Mouse (Mus musculus) intestine, embryonic 15.5 days (tissue): Measurements from ENCODE around the gene Bicd2. TPM values are rescaled to one million over a fixed set of nuclear protein-coding genes. Genes with fewer than 3 reads are reported as not detected.

Source experiments
- ATAC-seq: fragments of 200-750 bp; cut with Nextera tagmentation; 2 replicates; pipeline ENCODE4 v1.8.0; 2017; ENCODE audit warnings: moderate TSS enrichment, moderate library complexity
- H3K27ac ChIP-seq: fragments of 300-500 bp; sonication (generic); 2 replicates; pipeline ENCODE4 v1.5.1; 2015; ENCODE audit warnings: mild to moderate bottlenecking, inconsistent platforms
- H3K27me3 ChIP-seq: fragments of 300-500 bp; sonication (generic); replicated peaks from 2 replicates; pipeline ENCODE4 v1.6.1; 2015; ENCODE audit warnings: inconsistent platforms
- H3K36me3 ChIP-seq: fragments of 300-500 bp; sonication (generic); 2 replicates; pipeline ENCODE4 v1.6.1; 2015; ENCODE audit warnings: inconsistent platforms
- H3K4me1 ChIP-seq: fragments of 300-500 bp; sonication (generic); replicated peaks from 2 replicates; pipeline ENCODE4 v1.6.1; 2015; ENCODE audit warnings: inconsistent platforms
- H3K4me2 ChIP-seq: fragments of 300-500 bp; sonication (generic); replicated peaks from 2 replicates; pipeline ENCODE4 v1.6.1; 2015; ENCODE audit warnings: mild to moderate bottlenecking, inconsistent platforms
- H3K4me3 ChIP-seq: fragments of 300-500 bp; sonication (generic); replicated peaks from 2 replicates; pipeline ENCODE4 v1.5.1; 2015; ENCODE audit warnings: inconsistent platforms
- H3K9ac ChIP-seq: fragments of 300-500 bp; sonication (generic); 2 replicates; pipeline ENCODE4 v1.6.1; 2015; ENCODE audit warnings: inconsistent platforms
- H3K9me3 ChIP-seq: fragments of 300-500 bp; sonication (generic); 2 replicates; pipeline ENCODE4 v1.6.1; 2016; ENCODE audit warnings: inconsistent platforms
- WGBS: fragments of 180-500 bp; shearing (Covaris S2); methylation state at CpG from one replicate; pipeline ENCODE4 v1.1.7; 2015; 5-methylcytosine and 5-hydroxymethylcytosine counted together
- polyA plus RNA-seq: library from polyadenylated mRNA; unstranded; fragments of >200 nt; fragmentation: Nextera tagmentation; extraction: Ambion mirVana; gene quantifications from 2 replicates; pipeline ENCODE4 v1.2.1, GENCODE M21; 2015

Gene Bicd2
- polyA plus RNA-seq = 19.1 and 19.5 TPM in 2 replicates

DNA sequence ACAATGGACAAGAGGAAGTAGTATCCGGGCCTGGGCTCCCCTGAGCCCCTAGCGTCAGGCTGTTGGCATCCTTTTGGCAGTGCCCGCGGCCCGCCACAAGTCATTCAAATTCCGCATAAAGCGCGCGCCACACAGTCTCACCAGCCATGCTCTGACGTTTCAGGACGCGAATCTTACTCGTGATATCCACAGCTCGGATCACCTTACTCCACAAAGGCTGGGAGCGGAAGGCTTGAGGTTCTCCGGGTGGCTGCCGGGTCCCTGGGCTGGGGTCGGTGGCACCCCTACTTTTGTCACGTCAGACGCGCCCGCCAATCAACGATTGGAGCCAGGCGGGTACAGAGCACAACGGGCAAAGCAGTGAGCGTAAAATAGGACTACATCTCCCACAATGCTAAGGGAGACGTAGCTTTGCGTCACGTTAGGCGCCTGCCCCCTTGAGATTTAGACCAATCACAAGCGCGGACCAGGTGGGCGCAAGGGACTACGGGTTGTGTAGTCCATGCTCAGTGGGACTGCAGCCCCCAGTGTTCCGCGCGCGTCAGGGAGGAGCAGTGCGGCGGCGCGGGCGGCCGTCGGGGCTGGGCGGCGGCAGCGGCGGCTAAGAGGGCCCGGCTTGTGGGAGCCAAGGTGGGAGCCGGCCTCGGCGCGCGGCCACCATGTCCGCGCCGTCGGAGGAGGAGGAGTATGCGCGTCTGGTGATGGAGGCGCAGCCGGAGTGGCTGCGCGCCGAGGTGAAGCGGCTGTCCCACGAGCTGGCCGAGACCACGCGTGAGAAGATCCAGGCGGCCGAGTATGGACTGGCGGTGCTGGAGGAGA, at the start of gene Bicd2:
Bicd2 (plus strand) TSS at position 574 of the 819 bp plus-strand sequence.
- Histone ChIP-seq H3K36me3 (no peaks in the 10 kb centered on the region), H3K9ac (peak within 1 kb of the TSS; percentile 72), H3K4me3 (peak within 1 kb of the TSS; percentile 63), H3K27me3 (no peaks in the 10 kb centered on the region), H3K9me3 (no peaks in the 10 kb centered on the region), H3K4me2 (peak within 1 kb of the TSS; percentile 81), H3K27ac (peak within 1 kb of the TSS; percentile 56), H3K4me1 (peaks cover 37% of the 10 kb centered on the region)
- under 1% methylated on average over 74 of the region's 74 CpGs for WGBS
- peak; percentile 99 for ATAC-seq

GRCm38 (mm10) chr13:49291949-49292348, 49.4 kb upstream of the Bicd2 start:
- H3K9me3 ChIP-seq = no peaks in the 10 kb centered on the region
- H3K9ac ChIP-seq = no peak overlapping the region
- no peak overlapping the region for H3K4me3 ChIP-seq
- H3K27me3 ChIP-seq = no peaks in the 10 kb centered on the region
- 87% methylated on average over 6 of the region's 6 CpGs for WGBS
- no peaks in the 10 kb centered on the region for H3K36me3 ChIP-seq
- H3K27ac ChIP-seq = no peak overlapping the region
- 0 out of 2 replicates have a peak, but pooled peaks cover 3% of the 10 kb centered on the region for H3K4me1 ChIP-seq
- H3K4me2 ChIP-seq = no peak overlapping the region
- ATAC-seq = no peak

GRCm38 (mm10) chr13:49294108-49294507, 47.3 kb upstream of the Bicd2 start:
- Histone ChIP-seq H3K27me3 (no peaks in the 10 kb centered on the region), H3K4me1 (peaks cover 12% of the 10 kb centered on the region; the same call in 1 of the 2 replicates), H3K36me3 (no peaks in the 10 kb centered on the region), H3K9me3 (no peaks in the 10 kb centered on the region), H3K27ac (no peak overlapping the region), H3K9ac (no peak overlapping the region), H3K4me3 (no peak overlapping the region), H3K4me2 (no peak overlapping the region)
- no peak for ATAC-seq
- whole genome bisulfite sequencing = 72% methylated on average over 9 of the region's 9 CpGs

DNA sequence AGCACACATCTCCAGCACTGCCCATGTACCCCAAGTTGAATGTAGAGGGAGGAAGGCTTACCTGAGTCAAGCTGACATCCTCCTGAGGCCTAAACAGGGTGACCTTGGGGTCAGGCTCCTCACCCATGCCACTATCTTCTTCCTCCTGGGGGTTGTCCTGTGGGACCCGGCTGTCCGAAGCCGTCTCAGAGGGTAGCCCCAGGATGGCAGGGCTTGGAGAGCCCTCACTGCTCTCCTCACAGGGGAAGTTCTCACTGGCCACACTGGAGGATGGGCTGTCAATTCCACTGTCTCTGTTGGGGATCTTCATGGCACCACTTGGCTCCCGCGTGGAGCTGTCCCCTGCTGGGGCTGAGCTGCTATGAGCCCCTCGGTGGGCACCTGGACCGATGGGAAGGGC, 45.1 kb upstream of the Bicd2 start:
- Histone ChIP-seq H3K4me1 (peaks cover 16% of the 10 kb centered on the region; the same call in 1 of the 2 replicates), H3K36me3 (no peaks in the 10 kb centered on the region), H3K4me3 (no peak overlapping the region), H3K27ac (no peak overlapping the region), H3K9me3 (no peaks in the 10 kb centered on the region), H3K4me2 (no peak overlapping the region), H3K27me3 (no peaks in the 10 kb centered on the region), H3K9ac (no peak overlapping the region)
- 83% methylated on average over 7 of the region's 7 CpGs for WGBS
- no peak for ATAC-seq

DNA sequence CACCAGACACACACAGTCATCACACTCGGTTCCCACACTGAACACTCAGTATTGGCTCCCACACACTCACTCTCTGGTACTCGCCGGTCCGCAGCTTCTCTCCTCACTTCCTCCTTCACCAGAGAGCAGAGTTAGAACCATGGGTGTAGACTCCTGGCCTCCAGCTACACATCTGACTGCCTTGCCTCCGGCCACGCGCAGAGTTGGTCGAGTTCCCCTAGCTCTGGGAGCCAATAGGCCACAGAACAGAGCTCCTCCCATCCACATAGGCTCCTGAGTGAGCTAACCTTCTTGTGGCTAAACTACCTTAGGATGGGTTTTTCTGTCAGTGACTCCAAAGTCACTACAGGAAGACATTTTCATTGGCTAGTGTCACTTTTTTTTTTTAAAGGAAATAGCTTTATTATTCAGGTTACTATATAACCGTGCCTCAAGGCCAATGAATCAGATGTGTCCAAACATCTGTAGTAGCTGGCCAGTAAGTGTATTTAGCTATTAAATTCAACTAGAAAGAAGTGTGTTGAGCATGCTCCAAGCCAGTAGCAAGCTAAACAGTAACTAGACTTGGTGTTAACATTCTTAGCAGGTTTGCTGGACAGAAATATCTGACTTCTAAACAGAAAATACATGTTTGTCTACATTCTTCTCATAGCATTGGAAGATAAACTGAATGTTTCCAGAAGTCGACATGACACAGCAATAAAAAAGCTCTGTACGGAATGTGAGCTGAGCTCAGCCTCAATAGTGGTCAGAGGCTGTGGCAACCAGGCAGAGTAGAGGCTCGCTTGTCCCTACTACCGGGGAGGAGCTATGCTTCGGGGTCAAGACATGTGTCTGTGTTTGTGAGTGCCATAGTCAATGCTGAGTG, 42.6 kb upstream of the Bicd2 start:
- Histone ChIP-seq H3K27me3 (no peaks in the 10 kb centered on the region), H3K9me3 (no peaks in the 10 kb centered on the region), H3K9ac (no peak overlapping the region), H3K4me2 (peak overlapping the region; percentile 33), H3K4me1 (peaks cover 16% of the 10 kb centered on the region; the same call in 1 of the 2 replicates), H3K27ac (peak overlapping the region; percentile 51), H3K36me3 (no peaks in the 10 kb centered on the region), H3K4me3 (no peak overlapping the region)
- WGBS = 52% methylated on average over 14 of the region's 14 CpGs
- peak; percentile 83 for ATAC-seq

GRCm38 (mm10) chr13:49300771-49301170, 40.6 kb upstream of the Bicd2 start:
- Histone ChIP-seq H3K9me3 (no peaks in the 10 kb centered on the region), H3K4me3 (no peak overlapping the region), H3K4me1 (peaks cover 16% of the 10 kb centered on the region; the same call in 1 of the 2 replicates), H3K27me3 (no peaks in the 10 kb centered on the region), H3K36me3 (no peaks in the 10 kb centered on the region), H3K4me2 (no peak overlapping the region), H3K27ac (no peak overlapping the region), H3K9ac (no peak overlapping the region)
- ATAC-seq = no peak
- 90% methylated on average over 1 of the region's 1 CpGs for WGBS

DNA sequence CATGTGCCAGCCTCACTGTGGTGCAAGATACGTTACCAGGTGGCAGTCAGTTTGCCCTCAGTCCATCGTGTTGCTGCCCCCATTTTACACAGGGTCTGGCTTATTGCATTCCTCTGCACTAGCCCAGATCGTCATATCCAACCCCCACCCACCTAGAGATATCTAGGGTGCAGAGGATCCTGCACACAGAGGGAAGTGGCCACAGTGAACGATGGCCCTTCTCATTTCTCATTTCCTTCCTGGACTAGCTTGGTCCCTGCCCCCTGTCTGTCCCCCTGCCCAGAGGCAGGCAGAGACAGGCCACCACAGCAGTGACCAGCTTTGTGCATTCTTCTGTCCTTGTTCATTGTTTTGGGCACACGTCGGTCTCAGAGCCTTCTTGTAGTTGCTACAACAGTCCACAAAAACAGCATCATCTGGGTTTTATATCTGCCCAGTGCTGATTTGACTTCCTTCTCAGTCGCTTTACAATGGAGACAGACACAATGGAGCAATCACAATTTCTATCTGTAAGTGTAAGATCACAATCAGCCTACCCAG, 34.5 kb upstream of the Bicd2 start:
- H3K4me2 ChIP-seq = peak overlapping the region; percentile 52
- no peaks in the 10 kb centered on the region for H3K9me3 ChIP-seq
- ATAC-seq = 0 out of 2 replicates have a peak, but pooled peaks have one; percentile 6
- 23% methylated on average over 7 of the region's 7 CpGs for WGBS
- H3K4me1 ChIP-seq = peaks cover 18% of the 10 kb centered on the region
- peak overlapping the region; percentile 87 for H3K27ac ChIP-seq
- H3K27me3 ChIP-seq = no peaks in the 10 kb centered on the region
- H3K4me3 ChIP-seq = no peak overlapping the region
- no peaks in the 10 kb centered on the region for H3K36me3 ChIP-seq
- H3K9ac ChIP-seq = 0 out of 2 replicates have a peak overlapping the region, but pooled peaks have one; percentile 26

GRCm38 (mm10) chr13:49307311-49307969, 33.9 kb upstream of the Bicd2 start:
- peak; percentile 87 for ATAC-seq
- Histone ChIP-seq H3K27ac (peak overlapping the region; percentile 87), H3K9me3 (no peaks in the 10 kb centered on the region), H3K27me3 (no peaks in the 10 kb centered on the region), H3K4me3 (no peak overlapping the region), H3K4me1 (peaks cover 18% of the 10 kb centered on the region), H3K9ac (peak overlapping the region; percentile 26; the same call in 1 of the 2 replicates), H3K4me2 (peak overlapping the region; percentile 52), H3K36me3 (no peaks in the 10 kb centered on the region)
- 3% methylated on average over 10 of the region's 10 CpGs for WGBS

GRCm38 (mm10) chr13:49308206-49308605, 33.2 kb upstream of the Bicd2 start:
- Histone ChIP-seq H3K9me3 (no peaks in the 10 kb centered on the region), H3K4me2 (no peak overlapping the region), H3K9ac (no peak overlapping the region), H3K36me3 (no peaks in the 10 kb centered on the region), H3K4me3 (no peak overlapping the region), H3K27ac (peak overlapping the region; percentile 40; the same call in 1 of the 2 replicates), H3K27me3 (no peaks in the 10 kb centered on the region), H3K4me1 (peaks cover 18% of the 10 kb centered on the region)
- WGBS = 88% methylated on average over 4 of the region's 4 CpGs
- 0 out of 2 replicates have a peak, but pooled peaks have one; percentile 13 for ATAC-seq

- Histone ChIP-seq H3K27me3 (no peaks in the 10 kb centered on the region), H3K4me2 (no peak overlapping the region), H3K4me3 (no peak overlapping the region), H3K27ac (no peak overlapping the region), H3K9me3 (no peaks in the 10 kb centered on the region), H3K9ac (no peak overlapping the region), H3K36me3 (no peaks in the 10 kb centered on the region), H3K4me1 (peaks cover 18% of the 10 kb centered on the region)
- ATAC-seq = no peak
- 75% methylated on average over 16 of the region's 16 CpGs for WGBS
These were observed 32.5 kb upstream of the Bicd2 start for GRCm38 (mm10) chr13:49308861-49309403.

GRCm38 (mm10) chr13:49309501-49309900, 31.9 kb upstream of the Bicd2 start:
- Histone ChIP-seq H3K9me3 (no peaks in the 10 kb centered on the region), H3K4me2 (no peak overlapping the region), H3K27ac (no peak overlapping the region), H3K27me3 (no peaks in the 10 kb centered on the region), H3K9ac (no peak overlapping the region), H3K36me3 (no peaks in the 10 kb centered on the region), H3K4me1 (peaks cover 18% of the 10 kb centered on the region), H3K4me3 (no peak overlapping the region)
- 84% methylated on average over 1 of the region's 1 CpGs for WGBS
- ATAC-seq = no peak
